Comparison of ENCODE assay signal across 17 mouse cellular contexts in the genomic region with DNA sequence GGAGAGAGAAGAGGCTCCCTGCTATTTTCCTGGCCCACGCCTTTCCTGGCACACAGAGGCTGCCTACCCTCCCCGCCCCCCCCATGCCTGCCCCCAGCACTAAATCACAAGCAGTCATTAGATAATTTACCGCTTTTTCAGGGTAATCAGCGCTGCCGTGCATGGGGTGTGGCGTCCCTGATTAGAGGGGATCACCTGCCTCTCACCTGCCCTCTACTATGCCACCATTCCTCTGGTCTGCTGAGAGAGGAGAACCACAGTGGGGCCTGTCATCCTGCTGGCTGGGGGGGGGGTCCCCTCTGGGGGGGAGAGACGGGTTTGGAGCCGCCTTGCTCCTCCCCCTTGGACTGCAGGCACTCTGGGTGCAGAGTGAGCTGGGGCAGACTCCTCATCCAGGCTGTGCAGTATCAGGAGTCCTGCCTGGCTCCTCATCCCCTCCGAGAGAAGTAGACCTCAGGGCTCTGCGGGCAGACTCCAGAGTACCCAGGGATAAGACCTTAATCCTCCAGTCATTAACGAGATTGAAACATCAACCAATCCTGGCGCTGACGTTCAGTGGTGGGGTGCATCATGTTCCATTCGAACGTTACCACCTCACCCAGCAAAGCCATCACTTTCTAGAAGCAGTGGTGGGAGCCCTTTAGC. TPM values are rescaled to one million over a fixed set of nuclear protein-coding genes. Genes with fewer than 3 reads are reported as not detected.
DNase-seq lines count a peak whose midpoint lies in the region; ATAC-seq and TF ChIP-seq lines count a peak whose summit lies in the region.
"Had no signal": no experiment of that assay in that cellular context is flagged by ENCODE, and none has a peak within 500 bp of the region (broad histone marks: within the 10 kb centered on the region; RNA-seq: fewer than 3 reads in every experiment).

No protein-coding gene starts in this region.

- no peak for DNase-seq in forebrain, embryonic 14.5 days (ENCODE audit: low spot score)
- no peak for DNase-seq in forebrain, embryonic 10.5 days (ENCODE audit: extremely low spot score, low spot score)
- DNase-seq in midbrain, postnatal 0 days (ENCODE audit: low spot score) = no peak
- no peak for DNase-seq in stomach, postnatal 0 days (ENCODE audit: low spot score)
- no peak for DNase-seq in layer of hippocampus, adult 8-10 months (ENCODE audit: low spot score in 2 of 2)
- DNase-seq in right cerebral cortex, postnatal 14 days = no peak
- DNase-seq: adrenal gland, adult 2 months; cerebellum, adult 9-11 months; gastrocnemius, postnatal 14 days; lung, postnatal 14 days; thymus, postnatal 14 days had no signal

- H3K27ac ChIP-seq in forebrain, embryonic 14.5 days (ENCODE audit: low read depth, low read length) = no peak overlapping the region
- H3K27ac ChIP-seq in forebrain, embryonic 10.5 days = no peak overlapping the region
- no peak overlapping the region for H3K27ac ChIP-seq in midbrain, postnatal 0 days (ENCODE audit: low read depth, low read length)
- no peak overlapping the region for H3K27ac ChIP-seq in midbrain, embryonic 15.5 days
- H3K27ac ChIP-seq in intestine, embryonic 15.5 days = no peak overlapping the region
- no peak overlapping the region for H3K27ac ChIP-seq in stomach, postnatal 0 days (replicated peaks)
- H3K27ac ChIP-seq: heart, embryonic 10.5 days; kidney, postnatal 0 days; liver, embryonic 15.5 days; midbrain, embryonic 12.5 days had no signal

- no peak for TF ChIP-seq CTCF in midbrain, postnatal 0 days (IDR thresholded peaks at IDR 0.05)
- TF ChIP-seq CTCF in stomach, postnatal 0 days (IDR thresholded peaks at IDR 0.05; ENCODE audit: low read depth) = no peak

- WGBS in forebrain, embryonic 14.5 days = 19% methylated on average over 15 of the region's 15 CpGs
- 34% methylated on average over 15 of the region's 15 CpGs for WGBS in forebrain, embryonic 10.5 days
- 24% methylated on average over 15 of the region's 15 CpGs for WGBS in midbrain, postnatal 0 days
- WGBS in midbrain, embryonic 15.5 days = 29% methylated on average over 15 of the region's 15 CpGs
- WGBS in intestine, embryonic 15.5 days = 25% methylated on average over 15 of the region's 15 CpGs
- 27% methylated on average over 15 of the region's 15 CpGs for WGBS in stomach, postnatal 0 days

- no peaks in the 10 kb centered on the region for H3K9me3 ChIP-seq in forebrain, embryonic 14.5 days (replicated peaks; ENCODE audit: control insufficient read depth, low read length)
- no peaks in the 10 kb centered on the region for H3K9me3 ChIP-seq in forebrain, embryonic 10.5 days
- no peaks in the 10 kb centered on the region for H3K9me3 ChIP-seq in midbrain, postnatal 0 days (ENCODE audit: low read length)
- no peaks in the 10 kb centered on the region for H3K9me3 ChIP-seq in midbrain, embryonic 15.5 days
- no peaks in the 10 kb centered on the region for H3K9me3 ChIP-seq in intestine, embryonic 15.5 days
- no peaks in the 10 kb centered on the region for H3K9me3 ChIP-seq in stomach, postnatal 0 days (ENCODE audit: control insufficient read depth, low read length)
- H3K9me3 ChIP-seq: heart, embryonic 10.5 days; liver, embryonic 15.5 days; midbrain, embryonic 12.5 days had no signal

- no peak for TF ChIP-seq EP300 in stomach, postnatal 0 days (optimal IDR thresholded peaks at IDR 0.05)

- H3K36me3 ChIP-seq in forebrain, embryonic 14.5 days (ENCODE audit: control insufficient read depth, insufficient read depth, low read length) = no peaks in the 10 kb centered on the region
- H3K36me3 ChIP-seq in forebrain, embryonic 10.5 days (replicated peaks) = no peaks in the 10 kb centered on the region
- no peaks in the 10 kb centered on the region for H3K36me3 ChIP-seq in midbrain, postnatal 0 days (ENCODE audit: insufficient read depth, low read length)
- H3K36me3 ChIP-seq in midbrain, embryonic 15.5 days (replicated peaks) = no peaks in the 10 kb centered on the region
- H3K36me3 ChIP-seq in intestine, embryonic 15.5 days = no peaks in the 10 kb centered on the region
- no peaks in the 10 kb centered on the region for H3K36me3 ChIP-seq in stomach, postnatal 0 days (ENCODE audit: control insufficient read depth, insufficient read depth, low read length)
- H3K36me3 ChIP-seq: heart, embryonic 10.5 days; liver, embryonic 15.5 days; midbrain, embryonic 12.5 days had no signal

- 0 out of 2 replicates have a peak, but pooled peaks have one; percentile 29 for ATAC-seq in forebrain, embryonic 14.5 days
- no peak for ATAC-seq in midbrain, postnatal 0 days (ENCODE audit: low FRiP score)
- no peak for ATAC-seq in midbrain, embryonic 15.5 days (replicated peaks)
- peak; percentile 66 for ATAC-seq in intestine, embryonic 15.5 days
- ATAC-seq in stomach, postnatal 0 days (ENCODE audit: low FRiP score, low TSS enrichment) = 0 out of 2 replicates have a peak, but pooled peaks have one; percentile 59

- H3K4me1 ChIP-seq in forebrain, embryonic 14.5 days (ENCODE audit: control insufficient read depth, insufficient read depth, low read length) = peaks cover 17% of the 10 kb centered on the region; the same call in 1 of the 2 replicates
- peaks cover 32% of the 10 kb centered on the region for H3K4me1 ChIP-seq in forebrain, embryonic 10.5 days
- H3K4me1 ChIP-seq in midbrain, postnatal 0 days (ENCODE audit: insufficient read depth, low read length) = peaks cover 13% of the 10 kb centered on the region; the same call in 1 of the 2 replicates
- peaks cover 24% of the 10 kb centered on the region for H3K4me1 ChIP-seq in midbrain, embryonic 15.5 days
- H3K4me1 ChIP-seq in intestine, embryonic 15.5 days (replicated peaks) = peaks cover 12% of the 10 kb centered on the region
- H3K4me1 ChIP-seq in stomach, postnatal 0 days (replicated peaks; ENCODE audit: control insufficient read depth, insufficient read depth) = peaks cover 3% of the 10 kb centered on the region; the same call in 1 of the 2 replicates
- H3K4me1 ChIP-seq: liver, embryonic 15.5 days had no signal

- H3K4me3 ChIP-seq in forebrain, embryonic 14.5 days (ENCODE audit: low read depth, low read length) = no peak overlapping the region
- no peak overlapping the region for H3K4me3 ChIP-seq in forebrain, embryonic 10.5 days
- no peak overlapping the region for H3K4me3 ChIP-seq in midbrain, postnatal 0 days (ENCODE audit: low read depth, low read length)
- no peak overlapping the region for H3K4me3 ChIP-seq in midbrain, embryonic 15.5 days
- no peak overlapping the region for H3K4me3 ChIP-seq in intestine, embryonic 15.5 days (replicated peaks)
- no peak overlapping the region for H3K4me3 ChIP-seq in stomach, postnatal 0 days (ENCODE audit: low read depth, low read length)
- H3K4me3 ChIP-seq: heart, embryonic 10.5 days; liver, embryonic 15.5 days; midbrain, embryonic 12.5 days had no signal

- peak overlapping the region; percentile 14; the same call in 1 of the 2 replicates for H3K4me2 ChIP-seq in forebrain, embryonic 14.5 days (ENCODE audit: low read length)
- peak overlapping the region; percentile 28; the same call in 1 of the 2 replicates for H3K4me2 ChIP-seq in midbrain, postnatal 0 days (ENCODE audit: low read depth, low read length, poor library complexity, severe bottlenecking)
- H3K4me2 ChIP-seq in midbrain, embryonic 15.5 days = no peak overlapping the region
- 0 out of 2 replicates have a peak overlapping the region, but pooled peaks have one; percentile 33 for H3K4me2 ChIP-seq in intestine, embryonic 15.5 days (replicated peaks)
- no peak overlapping the region for H3K4me2 ChIP-seq in stomach, postnatal 0 days (replicated peaks; ENCODE audit: low read depth)
- H3K4me2 ChIP-seq: liver, embryonic 15.5 days; midbrain, embryonic 12.5 days had no signal

- H3K9ac ChIP-seq in forebrain, embryonic 14.5 days (ENCODE audit: low read length) = no peak overlapping the region
- no peak overlapping the region for H3K9ac ChIP-seq in midbrain, postnatal 0 days (replicated peaks; ENCODE audit: low read length, poor library complexity, severe bottlenecking)
- H3K9ac ChIP-seq in midbrain, embryonic 15.5 days = no peak overlapping the region
- H3K9ac ChIP-seq in intestine, embryonic 15.5 days = no peak overlapping the region
- H3K9ac ChIP-seq in stomach, postnatal 0 days (ENCODE audit: low read length) = no peak overlapping the region
- H3K9ac ChIP-seq: liver, embryonic 15.5 days; midbrain, embryonic 12.5 days had no signal

- H3K27me3 ChIP-seq in forebrain, embryonic 14.5 days (replicated peaks; ENCODE audit: control insufficient read depth, insufficient read depth, low read length) = peaks cover 12% of the 10 kb centered on the region
- H3K27me3 ChIP-seq in forebrain, embryonic 10.5 days (ENCODE audit: poor library complexity, severe bottlenecking) = peaks cover 94% of the 10 kb centered on the region
- H3K27me3 ChIP-seq in midbrain, postnatal 0 days (ENCODE audit: insufficient read depth, low read length) = no peaks in the 10 kb centered on the region
- no peaks in the 10 kb centered on the region for H3K27me3 ChIP-seq in midbrain, embryonic 15.5 days (replicated peaks)
- no peaks in the 10 kb centered on the region for H3K27me3 ChIP-seq in intestine, embryonic 15.5 days (replicated peaks)
- no peaks in the 10 kb centered on the region for H3K27me3 ChIP-seq in stomach, postnatal 0 days (ENCODE audit: control insufficient read depth, insufficient read depth, low read length)

RNA-seq across cellular contexts. Expression of a gene that starts 3.1 kb away (rescaled TPM):
- 0.89 and 1.1 TPM in 2 replicates for polyA plus RNA-seq in forebrain, embryonic 14.5 days (2014; fragmentation: Nextera tagmentation; extraction: Ambion mirVana)
- polyA plus RNA-seq in forebrain, embryonic 10.5 days (2016; fragmentation: Nextera tagmentation; extraction: Ambion mirVana) = 0.47 and 0.66 TPM in 2 replicates
- 1.8 and 2.2 TPM in 2 replicates for total RNA-seq in midbrain, postnatal 0 days (2014; rRNA removed)
- 2.5 and 2.6 TPM in 2 replicates for polyA plus RNA-seq in midbrain, postnatal 0 days (2015; fragmentation: Nextera tagmentation; extraction: Ambion mirVana)
- polyA plus RNA-seq in midbrain, embryonic 15.5 days (2015; fragmentation: Nextera tagmentation; extraction: Ambion mirVana) = 2.6 and 3.1 TPM in 2 replicates
- polyA plus RNA-seq in intestine, embryonic 15.5 days (2015; fragmentation: Nextera tagmentation; extraction: Ambion mirVana) = 1.7 and 1.8 TPM in 2 replicates
- 1.3 and 1.4 TPM in 2 replicates for polyA plus RNA-seq in stomach, postnatal 0 days (2015; fragmentation: Nextera tagmentation; extraction: Ambion mirVana)
- under 1 TPM; 0.14 to 0.52 (median 0.38) TPM for total RNA-seq in layer of hippocampus, adult 8-10 months (2022)
- total RNA-seq: adrenal gland, adult 2 months; gastrocnemius, postnatal 14 days had no signal
- polyA plus RNA-seq: adrenal gland, adult 2 months had no signal

Comparison
In these comparisons a context has a peak if more than half of its experiments do, and no peak if none do; other contexts are left out.
1. H3K4me2 ChIP-seq: peak in forebrain, embryonic 14.5 days (single experiment), midbrain, postnatal 0 days (single experiment) and intestine, embryonic 15.5 days (single experiment); none in midbrain, embryonic 15.5 days (single experiment) and stomach, postnatal 0 days (single experiment).
2. ATAC-seq: peak in forebrain, embryonic 14.5 days (single experiment), intestine, embryonic 15.5 days (single experiment) and stomach, postnatal 0 days (single experiment); none in midbrain, postnatal 0 days (single experiment) and midbrain, embryonic 15.5 days (single experiment).